Mouse (Mus musculus): ENCODE data around the gene Sec14l1. TPM values are rescaled to one million over a fixed set of nuclear protein-coding genes. Genes with fewer than 3 reads are reported as not detected.

Sec14l1 gene
- total and polyA plus RNA-seq, 3 experiments: 76.1 to 95.5 (median 82.8) TPM

DNA sequence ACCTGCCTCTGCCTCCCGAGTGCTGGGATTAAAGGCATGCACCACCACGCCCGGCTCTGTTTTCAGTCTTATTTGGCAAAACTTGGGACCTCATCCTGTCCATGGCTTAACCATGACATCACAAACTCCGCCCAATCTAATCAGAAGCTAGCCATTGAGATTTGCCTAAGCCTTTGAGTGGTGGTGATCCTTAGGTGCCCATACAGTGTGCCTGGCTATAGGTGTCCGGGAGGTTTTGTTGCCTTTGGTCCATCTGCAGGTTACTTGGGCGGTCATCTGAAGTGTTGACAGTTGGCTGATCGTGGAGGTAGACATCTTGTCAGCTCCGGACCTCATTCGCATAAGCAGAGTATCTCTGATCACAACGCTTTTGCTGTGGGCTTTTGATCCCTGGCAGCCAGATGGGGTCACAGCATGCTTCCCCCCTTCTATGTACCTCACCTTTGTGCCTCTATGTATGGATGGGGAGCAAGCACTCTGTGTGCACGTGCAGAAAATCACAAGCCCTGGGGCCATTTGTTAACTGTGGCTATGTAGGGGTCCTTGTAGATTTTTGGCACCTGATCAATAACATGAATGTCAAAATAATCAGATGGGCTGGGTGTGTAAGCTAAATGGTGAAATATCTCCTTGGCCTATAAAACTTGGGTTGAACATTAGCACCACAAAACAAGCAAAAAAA lies 2.9 kb upstream of the Sec14l1 start:
- H3K4me3 ChIP-seq (ENCODE audit: low read depth, low read length): peak overlapping the region; percentile 37; the same call in 1 of the 2 replicates
- H3K27me3 ChIP-seq (ENCODE audit: insufficient read depth, low read length): no peaks in the 10 kb centered on the region
- no peak for DNase-seq (ENCODE audit: low spot score)
- H3K4me1 ChIP-seq (ENCODE audit: insufficient read depth, low read depth, low read length): peaks cover 80% of the 10 kb centered on the region
- peaks cover 7% of the 10 kb centered on the region for H3K36me3 ChIP-seq (replicated peaks)
- ATAC-seq (ENCODE audit: extremely low read depth, insufficient number of reproducible peaks, low FRiP score, poor library complexity, severe bottlenecking): no peak
- TF ChIP-seq CTCF (IDR thresholded peaks at IDR 0.05; ENCODE audit: low read depth, low read length) (no peak), GATA2 (IDR thresholded peaks at IDR 0.05; ENCODE audit: borderline replicate concordance, low read depth, low read length) (no peak), POLR2AphosphoS5 (IDR thresholded peaks at IDR 0.05; ENCODE audit: insufficient replicate concordance, low read depth, low read length) (no peak), GATA1 (IDR thresholded peaks at IDR 0.05; ENCODE audit: borderline replicate concordance, low read length) (no peak), TAL1 (conservative IDR thresholded peaks at IDR 0.05; ENCODE audit: low read depth, low read length) (no peak)
- H3K9me3 ChIP-seq (replicated peaks): peaks cover 4% of the 10 kb centered on the region; the same call in 1 of the 2 replicates

DNA sequence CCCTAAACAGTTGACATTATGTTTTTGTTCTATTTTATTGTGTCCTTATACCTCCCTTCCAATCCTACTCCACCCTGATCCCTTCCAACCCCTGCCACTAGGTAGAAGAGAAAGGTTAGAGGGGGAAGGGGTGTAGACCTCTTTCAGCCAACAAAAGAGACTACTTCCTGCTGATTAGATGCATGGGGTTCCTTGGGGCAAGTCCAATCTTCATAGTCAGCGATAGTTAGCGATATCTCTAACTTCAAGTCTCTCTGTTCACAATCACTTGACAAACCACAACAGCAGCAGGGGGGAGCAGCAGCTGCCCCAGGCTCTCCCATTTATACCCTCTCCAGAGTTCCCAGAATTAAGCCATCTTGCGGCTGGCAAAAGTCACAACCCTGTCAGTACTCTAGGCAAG lies 2.3 kb upstream of the Sec14l1 start:
- peaks cover 81% of the 10 kb centered on the region for H3K4me1 ChIP-seq (ENCODE audit: insufficient read depth, low read depth, low read length)

DNA sequence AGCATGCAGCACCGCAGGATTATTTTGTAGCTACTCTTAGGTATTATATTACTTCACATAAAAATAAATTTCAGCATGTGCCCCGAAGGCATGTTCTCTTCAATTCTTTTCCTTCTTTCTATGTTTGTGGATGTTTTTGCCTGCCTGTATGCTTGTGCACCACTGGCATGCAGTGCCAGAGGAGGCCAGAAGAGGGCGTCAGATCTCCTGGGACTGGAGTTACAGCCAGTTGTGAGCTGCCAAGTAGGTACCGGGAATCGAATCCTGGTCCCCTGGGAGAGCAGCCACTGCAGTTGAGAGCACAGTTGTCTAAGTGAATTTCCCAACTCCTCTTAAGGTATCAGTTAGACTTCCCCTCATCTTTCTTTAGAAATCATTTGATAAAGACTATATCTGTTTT lies 1.6 kb upstream of the Sec14l1 start:
- peaks cover 82% of the 10 kb centered on the region for H3K4me1 ChIP-seq (ENCODE audit: insufficient read depth, low read depth, low read length)
- peaks cover 20% of the 10 kb centered on the region for H3K36me3 ChIP-seq (replicated peaks)
- peak; percentile 36 for TF ChIP-seq CTCF (IDR thresholded peaks at IDR 0.05; ENCODE audit: low read depth, low read length)
- TF ChIP-seq TAL1 (conservative IDR thresholded peaks at IDR 0.05; ENCODE audit: low read depth, low read length): no peak
- peaks cover 4% of the 10 kb centered on the region; the same call in 1 of the 2 replicates for H3K9me3 ChIP-seq (replicated peaks)
- no peaks in the 10 kb centered on the region for H3K27me3 ChIP-seq (ENCODE audit: insufficient read depth, low read length)
- ATAC-seq (ENCODE audit: extremely low read depth, insufficient number of reproducible peaks, low FRiP score, poor library complexity, severe bottlenecking) (no peak), DNase-seq (ENCODE audit: low spot score) (no peak)
- H3K4me3 ChIP-seq (ENCODE audit: low read depth, low read length): no peak overlapping the region; the same call in 1 of the 2 replicates

More for the DNA sequence above, 2.3 kb upstream of the Sec14l1 start:
- peak; percentile 43 for ATAC-seq (ENCODE audit: extremely low read depth, insufficient number of reproducible peaks, low FRiP score, poor library complexity, severe bottlenecking)
- Histone ChIP-seq H3K4me3 (ENCODE audit: low read depth, low read length) (no peak overlapping the region; the same call in 1 of the 2 replicates), H3K36me3 (replicated peaks) (peaks cover 13% of the 10 kb centered on the region), H3K27me3 (ENCODE audit: insufficient read depth, low read length) (no peaks in the 10 kb centered on the region), H3K9me3 (replicated peaks) (peaks cover 4% of the 10 kb centered on the region; the same call in 1 of the 2 replicates)
- no peak for DNase-seq (ENCODE audit: low spot score)
- no peak for TF ChIP-seq GATA2 (IDR thresholded peaks at IDR 0.05; ENCODE audit: borderline replicate concordance, low read depth, low read length)
- TF ChIP-seq TAL1 (conservative IDR thresholded peaks at IDR 0.05; ENCODE audit: low read depth, low read length): peak; percentile 39; the same call in 1 of the 2 replicates

DNA sequence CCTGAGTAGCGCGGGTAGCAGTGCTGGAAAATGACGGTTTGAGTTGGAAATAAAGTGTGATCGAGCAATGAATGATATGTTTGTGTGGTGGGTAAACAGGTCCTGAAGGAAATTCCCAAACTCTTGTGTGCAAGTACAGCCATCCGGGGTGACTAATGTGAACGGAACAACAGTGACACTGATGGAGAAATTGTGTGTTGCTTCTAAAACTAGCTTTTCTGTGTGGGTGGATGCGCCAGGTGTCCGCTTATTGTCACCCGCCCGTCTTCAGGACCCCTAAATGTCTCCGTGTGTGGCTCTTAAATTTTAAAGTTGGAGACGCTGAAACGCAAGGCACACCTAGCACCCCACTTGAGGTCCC lies 757 bp upstream of the Sec14l1 start:
- no peak for DNase-seq (ENCODE audit: low spot score)
- TF ChIP-seq POLR2AphosphoS5 (IDR thresholded peaks at IDR 0.05; ENCODE audit: insufficient replicate concordance, low read depth, low read length): no peak
- TF ChIP-seq CTCF (IDR thresholded peaks at IDR 0.05; ENCODE audit: low read depth, low read length): no peak
- Histone ChIP-seq H3K9me3 (replicated peaks) (peaks cover 4% of the 10 kb centered on the region; the same call in 1 of the 2 replicates), H3K4me3 (ENCODE audit: low read depth, low read length) (peak overlapping the region; percentile 86), H3K4me1 (ENCODE audit: insufficient read depth, low read depth, low read length) (peaks cover 82% of the 10 kb centered on the region), H3K27me3 (ENCODE audit: insufficient read depth, low read length) (no peaks in the 10 kb centered on the region), H3K36me3 (replicated peaks) (peaks cover 28% of the 10 kb centered on the region)
- ATAC-seq (ENCODE audit: extremely low read depth, insufficient number of reproducible peaks, low FRiP score, poor library complexity, severe bottlenecking): no peak

DNA sequence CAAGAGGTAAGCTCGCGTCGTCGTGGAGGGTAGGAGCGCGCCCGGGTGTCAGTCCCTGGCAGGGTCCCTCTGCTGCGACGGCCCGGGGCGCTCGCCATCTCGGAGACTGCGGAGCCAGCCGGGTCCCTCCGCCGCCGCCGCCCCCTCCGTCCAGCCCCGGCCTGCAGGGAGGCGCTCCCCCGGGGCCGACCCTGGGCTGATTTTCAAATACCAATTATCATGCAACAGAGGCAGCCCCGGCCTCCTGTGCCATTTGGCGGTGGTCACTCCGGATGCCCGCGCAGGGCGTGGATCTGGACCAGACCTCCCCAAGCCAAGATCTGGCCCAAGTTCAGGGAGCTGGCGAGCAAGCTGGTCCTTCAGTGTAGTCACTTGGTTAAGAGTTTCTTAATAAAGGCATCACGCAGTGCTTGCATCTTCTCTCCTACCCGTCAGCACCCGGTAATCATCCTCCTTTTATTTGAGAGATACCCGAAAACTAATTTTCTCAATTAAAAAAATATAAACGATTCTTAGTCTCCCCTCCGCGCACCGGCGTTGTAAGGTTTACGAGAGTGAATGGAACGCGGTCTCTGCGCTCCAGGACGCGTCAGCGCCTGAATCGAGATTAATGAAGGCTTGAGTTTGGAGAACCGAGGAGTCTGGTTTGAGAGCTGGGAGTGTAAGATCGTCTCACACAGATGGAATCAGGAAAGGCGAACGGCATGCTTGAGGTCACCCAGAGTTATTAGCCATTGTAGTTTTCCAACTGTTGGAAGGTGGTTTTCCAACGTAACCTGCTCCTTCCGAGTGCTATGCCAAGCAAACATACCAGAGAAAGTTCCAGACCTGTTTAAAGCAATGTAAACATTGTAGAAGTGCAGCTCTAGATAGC lies 615 bp downstream of the Sec14l1 start:
- no peak for TF ChIP-seq POLR2AphosphoS5 (IDR thresholded peaks at IDR 0.05; ENCODE audit: insufficient replicate concordance, low read depth, low read length)
- TF ChIP-seq GATA2 (IDR thresholded peaks at IDR 0.05; ENCODE audit: borderline replicate concordance, low read depth, low read length): no peak
- TF ChIP-seq GATA1 (IDR thresholded peaks at IDR 0.05; ENCODE audit: borderline replicate concordance, low read length): no peak
- TF ChIP-seq TAL1 (conservative IDR thresholded peaks at IDR 0.05; ENCODE audit: low read depth, low read length): no peak
- no peak for TF ChIP-seq CTCF (IDR thresholded peaks at IDR 0.05; ENCODE audit: low read depth, low read length)
- Histone ChIP-seq H3K36me3 (replicated peaks) (peaks cover 40% of the 10 kb centered on the region), H3K4me1 (ENCODE audit: insufficient read depth, low read depth, low read length) (peaks cover 78% of the 10 kb centered on the region), H3K27me3 (ENCODE audit: insufficient read depth, low read length) (no peaks in the 10 kb centered on the region), H3K4me3 (ENCODE audit: low read depth, low read length) (peak overlapping the region; percentile 86), H3K9me3 (replicated peaks) (peaks cover 4% of the 10 kb centered on the region; the same call in 1 of the 2 replicates)
- no peak for DNase-seq (ENCODE audit: low spot score)
- no peak for ATAC-seq (ENCODE audit: extremely low read depth, insufficient number of reproducible peaks, low FRiP score, poor library complexity, severe bottlenecking)

DNA sequence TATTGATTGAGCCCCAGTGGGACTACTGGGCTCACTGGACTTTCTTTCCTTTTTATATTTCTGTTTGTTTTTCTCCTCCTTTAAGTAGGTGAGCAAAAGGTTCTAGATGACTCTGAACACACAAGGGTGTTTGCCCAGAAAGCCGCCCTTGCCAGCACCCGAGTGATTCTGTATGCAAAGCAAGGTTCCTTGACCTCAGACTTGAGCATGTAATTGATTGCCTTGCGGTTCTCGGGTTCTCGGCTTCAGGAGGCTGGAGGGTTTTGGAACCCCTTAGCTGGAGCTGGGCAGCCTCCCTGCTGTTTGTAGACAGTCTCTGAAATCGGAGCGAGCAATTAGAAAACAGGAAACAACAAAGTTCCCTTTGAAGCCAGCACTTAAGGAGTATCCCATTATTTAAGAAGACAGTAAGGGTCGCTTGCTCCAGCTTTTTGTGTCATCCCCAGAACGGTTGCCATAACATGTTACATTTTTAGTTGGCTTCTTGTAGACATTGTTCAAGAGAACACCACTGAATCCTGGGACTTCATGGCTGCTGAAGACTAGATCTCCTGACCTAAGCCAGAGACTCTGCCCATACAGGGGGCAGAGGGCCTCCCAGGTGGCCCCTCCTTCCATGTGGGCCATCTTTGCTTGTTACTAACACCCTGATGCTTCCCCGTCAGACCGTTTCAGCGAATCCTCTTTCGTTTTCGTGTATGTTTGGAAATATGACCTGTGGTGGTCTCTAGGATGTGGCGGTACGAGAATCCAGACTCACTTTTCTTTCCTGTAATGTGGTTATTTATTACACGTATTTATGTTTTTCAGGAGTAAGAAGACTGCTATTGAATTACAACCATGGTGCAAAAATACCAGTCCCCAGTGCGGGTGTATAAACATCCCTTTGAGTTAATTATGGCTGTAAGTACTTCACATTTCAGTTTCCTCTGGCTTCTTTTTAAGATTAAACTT lies 1.7 kb downstream of the Sec14l1 start:
- TF ChIP-seq GATA2 (IDR thresholded peaks at IDR 0.05; ENCODE audit: borderline replicate concordance, low read depth, low read length) (no peak), TAL1 (conservative IDR thresholded peaks at IDR 0.05; ENCODE audit: low read depth, low read length) (no peak), CTCF (IDR thresholded peaks at IDR 0.05; ENCODE audit: low read depth, low read length) (no peak), GATA1 (IDR thresholded peaks at IDR 0.05; ENCODE audit: borderline replicate concordance, low read length) (no peak), POLR2AphosphoS5 (IDR thresholded peaks at IDR 0.05; ENCODE audit: insufficient replicate concordance, low read depth, low read length) (no peak)
- Histone ChIP-seq H3K36me3 (replicated peaks) (peaks cover 50% of the 10 kb centered on the region), H3K9me3 (replicated peaks) (peaks cover 4% of the 10 kb centered on the region; the same call in 1 of the 2 replicates), H3K27me3 (ENCODE audit: insufficient read depth, low read length) (no peaks in the 10 kb centered on the region), H3K4me3 (ENCODE audit: low read depth, low read length) (peak overlapping the region; percentile 86; the same call in 1 of the 2 replicates), H3K4me1 (ENCODE audit: insufficient read depth, low read depth, low read length) (peaks cover 81% of the 10 kb centered on the region)
- no peak for ATAC-seq (ENCODE audit: extremely low read depth, insufficient number of reproducible peaks, low FRiP score, poor library complexity, severe bottlenecking)
- DNase-seq (ENCODE audit: low spot score): peak; percentile 37
